Mouse (Mus musculus) lung, embryonic 14.5 days (tissue): ENCODE measurements at regions not wholly inside any gene's neighbourhood (a gene's known extent, or its start where the extent isn't known, plus 50 kb on each side); places are given as distances from the start of the nearest gene placed in this dataset.

Experiments used
- ATAC-seq: fragments of 200-750 bp; cut with Nextera tagmentation; 2 replicates; pipeline ENCODE4 v1.8.0; 2017; ENCODE audit warnings: mild to moderate bottlenecking, moderate TSS enrichment, moderate library complexity; ENCODE audit not compliant: insufficient read depth
- DNase-seq: peaks from one replicate; pipeline ENCODE4 v3.0.0-alpha.2; 2015
- H3K27ac ChIP-seq: fragments of 300-500 bp; sonication (generic); 2 replicates; pipeline ENCODE4 v1.5.1; 2014; ENCODE audit warnings: low read depth, mild to moderate bottlenecking, moderate library complexity
- H3K27me3 ChIP-seq: fragments of 300-500 bp; sonication (generic); 2 replicates; pipeline ENCODE4 v1.6.1; 2014; ENCODE audit warnings: low read length, control low read depth; ENCODE audit not compliant: insufficient read depth
- H3K36me3 ChIP-seq: fragments of 300-500 bp; sonication (generic); 2 replicates; pipeline ENCODE4 v1.6.1; 2014; ENCODE audit warnings: control low read depth; ENCODE audit not compliant: insufficient read depth
- H3K4me1 ChIP-seq: fragments of 300-500 bp; sonication (generic); 2 replicates; pipeline ENCODE4 v1.6.1; 2014; ENCODE audit warnings: antibody characterized with exemption, control low read depth; ENCODE audit not compliant: insufficient read depth
- H3K4me2 ChIP-seq: fragments of 300-500 bp; sonication (generic); 2 replicates; pipeline ENCODE4 v1.6.1; 2014; ENCODE audit warnings: mild to moderate bottlenecking
- H3K4me3 ChIP-seq: fragments of 300-500 bp; sonication (generic); 2 replicates; pipeline ENCODE4 v1.5.1; 2014; ENCODE audit warnings: low read depth, low read length
- H3K9ac ChIP-seq: fragments of 300-500 bp; sonication (generic); 2 replicates; pipeline ENCODE4 v1.6.1; 2014
- H3K9me3 ChIP-seq: fragments of 300-500 bp; sonication (generic); 2 replicates; pipeline ENCODE4 v1.6.1; 2016; ENCODE audit warnings: low read depth, low read length, control low read depth
- CTCF ChIP-seq: IDR thresholded peaks from 2 replicates; pipeline ENCODE4 v1.5.1; 2016; ENCODE audit warnings: antibody characterized with exemption, low read depth

DNA sequence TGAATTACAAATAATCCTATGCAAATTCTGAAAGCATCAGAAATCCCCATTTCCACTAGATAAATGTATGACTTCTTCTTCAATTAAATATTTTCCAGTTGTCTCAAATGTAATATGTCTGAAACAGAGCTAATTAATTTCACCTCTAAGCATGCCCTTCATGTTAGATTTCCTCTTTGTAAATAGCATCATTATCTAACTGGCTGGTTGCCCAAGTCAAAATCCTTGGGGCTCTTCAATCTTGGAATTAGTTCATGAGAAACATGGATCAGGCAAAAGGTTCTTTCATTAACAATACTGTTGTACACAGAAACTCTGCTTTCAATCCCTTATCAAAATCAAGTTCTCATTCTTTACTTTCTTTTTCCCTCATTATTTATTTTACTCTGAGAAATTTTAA is 4382.9 kb upstream of the Gm7489 start:
- Histone ChIP-seq H3K27me3 (no peaks in the 10 kb centered on the region), H3K9ac (no peak overlapping the region), H3K4me3 (no peak overlapping the region), H3K36me3 (no peaks in the 10 kb centered on the region), H3K27ac (no peak overlapping the region), H3K4me2 (no peak overlapping the region), H3K9me3 (no peaks in the 10 kb centered on the region), H3K4me1 (no peaks in the 10 kb centered on the region)
- peak; percentile 4 for DNase-seq
- no peak for ATAC-seq
- no peak for TF ChIP-seq CTCF
